Mouse (Mus musculus) liver, embryonic 14.5 days (tissue): ENCODE results near the gene Prrt2.

Experiments used
- CTCF ChIP-seq: IDR thresholded peaks from 2 replicates; pipeline ENCODE4 v1.5.1; 2016; ENCODE audit warnings: antibody characterized with exemption, low read depth, control low read depth
- EP300 ChIP-seq: IDR thresholded peaks from 2 replicates; pipeline ENCODE4 v1.6.1; 2016; ENCODE audit warnings: antibody characterized with exemption, low read depth

- TF ChIP-seq CTCF: no peak
- no peak for TF ChIP-seq EP300
Observed at GRCm38 (mm10) chr7:127023896-127024690, 3.1 kb upstream of the Prrt2 start.
